Mouse (Mus musculus) MEL (cell line): Measurements from ENCODE around the gene Mindy4b-ps. TPM values are rescaled to one million over a fixed set of nuclear protein-coding genes. Genes with fewer than 3 reads are reported as not detected.

Experiments used
- DNase-seq: peaks from one replicate; pipeline ENCODE4 v3.0.0; 2011; ENCODE audit warnings: low read depth, low spot score
- H3K27ac ChIP-seq: 2 replicates; pipeline ENCODE4 v1.5.1; 2012; ENCODE audit warnings: low read depth, mild to moderate bottlenecking, control low read depth, low read length, moderate library complexity; ENCODE audit not compliant: control insufficient read depth
- H3K27me3 ChIP-seq, 2 experiments: fragments of 150-350 bp in 1 of 2; sonication (generic) in 1 of 2; 2 replicates each; pipeline ENCODE4 v1.6.1; 2012; ENCODE audit warnings: low read length in 2 of 2, mild to moderate bottlenecking in 2 of 2, improper control_type of control experiment in 1 of 2, moderate library complexity in 1 of 2; ENCODE audit not compliant: insufficient read depth in 2 of 2, control insufficient read depth in 1 of 2
- H3K36me3 ChIP-seq, 2 experiments: 2 replicates each; pipeline ENCODE4 v1.6.1; 2012 to 2014; ENCODE audit warnings: low read length in 2 of 2, improper control_type of control experiment in 1 of 2, inconsistent platforms in 1 of 2, mild to moderate bottlenecking in 1 of 2; ENCODE audit not compliant: insufficient read depth in 2 of 2, control insufficient read depth in 1 of 2
- H3K4me1 ChIP-seq, 2 experiments: fragments of 150-350 bp in 1 of 2; sonication (generic) in 1 of 2; 2 replicates each; pipeline ENCODE4 v1.6.1; 2012; ENCODE audit warnings: low read length in 2 of 2, improper control_type of control experiment in 1 of 2, mild to moderate bottlenecking in 1 of 2; ENCODE audit not compliant: insufficient read depth in 2 of 2, control insufficient read depth in 1 of 2
- H3K4me3 ChIP-seq, 2 experiments: fragments of 150-350 bp in 1 of 2; sonication (generic) in 1 of 2; 2 replicates each; pipeline ENCODE4 v1.5.1; 2012; ENCODE audit warnings: low read depth in 2 of 2, low read length in 2 of 2, mild to moderate bottlenecking in 2 of 2, moderate library complexity in 2 of 2, control low read depth in 1 of 2, improper control_type of control experiment in 1 of 2; ENCODE audit not compliant: control insufficient read depth in 1 of 2, insufficient read depth in 1 of 2
- H3K79me2 ChIP-seq: 2 replicates; pipeline ENCODE4 v1.6.1; 2012; ENCODE audit warnings: mild to moderate bottlenecking, low read length, moderate library complexity; ENCODE audit not compliant: control insufficient read depth, poor library complexity, insufficient read depth
- H3K9ac ChIP-seq: 2 replicates; pipeline ENCODE4 v1.6.1; 2012; ENCODE audit warnings: low read depth, mild to moderate bottlenecking, control low read depth, low read length, moderate library complexity; ENCODE audit not compliant: control insufficient read depth, poor library complexity, severe bottlenecking
- H3K9me3 ChIP-seq: fragments of 150-350 bp; sonication (generic); replicated peaks from 2 replicates; pipeline ENCODE4 v1.6.1; 2012; ENCODE audit warnings: mild to moderate bottlenecking, low read length, improper control_type of control experiment, moderate library complexity; ENCODE audit not compliant: insufficient read depth
- CHD1 ChIP-seq: IDR thresholded peaks from 2 replicates; pipeline ENCODE4 v1.6.1; 2012; ENCODE audit warnings: low read depth, mild to moderate bottlenecking, inconsistent platforms, low read length, improper control_type of control experiment
- CHD2 ChIP-seq: IDR thresholded peaks from 2 replicates; pipeline ENCODE4 v1.6.1; 2011; ENCODE audit warnings: low read length, improper control_type of control experiment
- CTCF ChIP-seq, 3 experiments: IDR thresholded peaks in 2 of 3; conservative IDR thresholded peaks in 1 of 3; 2 replicates each; pipeline ENCODE4 v1.5.1; 2011 to 2012; ENCODE audit warnings: low read length in 3 of 3, low read depth in 2 of 3, mild to moderate bottlenecking in 2 of 3, improper control_type of control experiment in 1 of 3, inconsistent platforms in 1 of 3, mixed read lengths in 1 of 3, moderate library complexity in 1 of 3; ENCODE audit not compliant: control insufficient read depth in 1 of 3, insufficient read depth in 1 of 3, poor library complexity in 1 of 3, severe bottlenecking in 1 of 3
- ELF1 ChIP-seq: IDR thresholded peaks from 2 replicates; pipeline ENCODE4 v1.6.1; 2014; ENCODE audit warnings: low read depth, mild to moderate bottlenecking, inconsistent platforms, low read length, improper control_type of control experiment, moderate library complexity
- EP300 ChIP-seq, 2 experiments: IDR thresholded peaks; 2 replicates each; pipeline ENCODE4 v1.6.1; 2011; ENCODE audit warnings: improper control_type of control experiment in 2 of 2, low read length in 2 of 2, low read depth in 1 of 2, mild to moderate bottlenecking in 1 of 2
- ETS1 ChIP-seq: IDR thresholded peaks from 2 replicates; pipeline ENCODE4 v1.6.1; 2012; ENCODE audit warnings: low read depth, mild to moderate bottlenecking, inconsistent platforms, low read length, improper control_type of control experiment, moderate library complexity
- GABPA ChIP-seq: IDR thresholded peaks from 2 replicates; pipeline ENCODE4 v1.6.1; 2012; ENCODE audit warnings: low read depth, mild to moderate bottlenecking, inconsistent platforms, low read length, improper control_type of control experiment, moderate library complexity
- JUND ChIP-seq: IDR thresholded peaks from 2 replicates; pipeline ENCODE4 v1.6.1; 2011; ENCODE audit warnings: low read depth, mild to moderate bottlenecking, improper control_type of control experiment, low read length
- KAT2A ChIP-seq: conservative IDR thresholded peaks from 2 replicates; pipeline ENCODE4 v1.6.1; 2012; ENCODE audit warnings: low read depth, low read length, improper control_type of control experiment, inconsistent platforms
- MAX ChIP-seq: IDR thresholded peaks from 2 replicates; pipeline ENCODE4 v1.6.1; 2011; ENCODE audit warnings: low read length, improper control_type of control experiment
- MXI1 ChIP-seq: IDR thresholded peaks from 2 replicates; pipeline ENCODE4 v1.6.1; 2011; ENCODE audit warnings: mild to moderate bottlenecking, low read depth, low read length, improper control_type of control experiment
- MYC ChIP-seq: IDR thresholded peaks from 2 replicates; pipeline ENCODE4 v1.6.1; 2011; ENCODE audit warnings: low read depth, mild to moderate bottlenecking, low read length, improper control_type of control experiment, moderate library complexity
- NELFE ChIP-seq: IDR thresholded peaks from 2 replicates; pipeline ENCODE4 v1.6.1; 2011; ENCODE audit warnings: low read depth, low read length, improper control_type of control experiment
- NRF1 ChIP-seq: IDR thresholded peaks from 2 replicates; pipeline ENCODE4 v1.6.1; 2014; ENCODE audit warnings: low read depth, mild to moderate bottlenecking, inconsistent platforms, low read length, improper control_type of control experiment, moderate library complexity; ENCODE audit not compliant: poor library complexity, insufficient read depth, severe bottlenecking
- POLR2A ChIP-seq, 2 experiments: IDR thresholded peaks; 2 replicates each; pipeline ENCODE4 v1.6.1; 2011 to 2012; ENCODE audit warnings: low read length in 2 of 2, mild to moderate bottlenecking in 2 of 2, control low read depth in 1 of 2, improper control_type of control experiment in 1 of 2, low read depth in 1 of 2, moderate library complexity in 1 of 2; ENCODE audit not compliant: control insufficient read depth in 1 of 2, insufficient read depth in 1 of 2, poor library complexity in 1 of 2
- POLR2AphosphoS2 ChIP-seq: IDR thresholded peaks from 2 replicates; pipeline ENCODE4 v1.6.1; 2011; ENCODE audit warnings: low read length, improper control_type of control experiment
- RCOR1 ChIP-seq: IDR thresholded peaks from 2 replicates; pipeline ENCODE4 v1.6.1; 2012; ENCODE audit warnings: low read depth, mild to moderate bottlenecking, inconsistent platforms, low read length, improper control_type of control experiment
- SIN3A ChIP-seq: IDR thresholded peaks from 2 replicates; pipeline ENCODE4 v1.6.1; 2012; ENCODE audit warnings: low read length, improper control_type of control experiment, inconsistent platforms
- SMC3 ChIP-seq: IDR thresholded peaks from 2 replicates; pipeline ENCODE4 v1.6.1; 2011; ENCODE audit warnings: low read depth, low read length, improper control_type of control experiment
- TAL1 ChIP-seq: IDR thresholded peaks from 2 replicates; pipeline ENCODE4 v1.6.1; 2012; ENCODE audit warnings: mild to moderate bottlenecking, inconsistent platforms, low read length, moderate library complexity, mixed read lengths
- TBP ChIP-seq: IDR thresholded peaks from 2 replicates; pipeline ENCODE4 v1.8.0; 2011; ENCODE audit warnings: low read depth, low read length, improper control_type of control experiment
- UBTF ChIP-seq: IDR thresholded peaks from 2 replicates; pipeline ENCODE4 v1.6.1; 2012; ENCODE audit warnings: low read depth, mild to moderate bottlenecking, inconsistent platforms, low read length, improper control_type of control experiment, moderate library complexity, borderline replicate concordance; ENCODE audit not compliant: insufficient read depth
- USF1 ChIP-seq: IDR thresholded peaks from 2 replicates; pipeline ENCODE4 v1.6.1; 2014; ENCODE audit warnings: low read depth, mild to moderate bottlenecking, inconsistent platforms, low read length, improper control_type of control experiment, moderate library complexity
- USF2 ChIP-seq, 2 experiments: IDR thresholded peaks; 2 replicates each; pipeline ENCODE4 v1.6.1; 2011 to 2012; ENCODE audit warnings: improper control_type of control experiment in 2 of 2, low read length in 2 of 2, borderline replicate concordance in 1 of 2, inconsistent platforms in 1 of 2, low read depth in 1 of 2, mild to moderate bottlenecking in 1 of 2; ENCODE audit not compliant: insufficient read depth in 1 of 2
- ZC3H11A ChIP-seq: IDR thresholded peaks from 2 replicates; pipeline ENCODE4 v1.6.1; 2012; ENCODE audit warnings: low read depth, mild to moderate bottlenecking, inconsistent platforms, low read length, improper control_type of control experiment
- ZKSCAN1 ChIP-seq: IDR thresholded peaks from 2 replicates; pipeline ENCODE4 v1.6.1; 2012; ENCODE audit warnings: low read depth, mild to moderate bottlenecking, inconsistent platforms, low read length, improper control_type of control experiment, moderate library complexity
- ZNF384 ChIP-seq: IDR thresholded peaks from 2 replicates; pipeline ENCODE4 v1.6.1; 2012; ENCODE audit warnings: low read depth, mild to moderate bottlenecking, inconsistent platforms, low read length, improper control_type of control experiment
- polyA plus RNA-seq, 2 experiments: library from polyadenylated mRNA; stranded (reverse) in 1 of 2; unstranded in 1 of 2; fragments of >175 nt in 1 of 2; fragments of >200 nt in 1 of 2; gene quantifications; 2 replicates each; pipeline versions ENCODE4 v1.2.1 to v1.2.4; 2012; ENCODE audit warnings: low replicate concordance in 2 of 2, low read depth in 1 of 2; ENCODE audit not compliant: insufficient read length in 2 of 2, insufficient read depth in 1 of 2, missing spikeins in 1 of 2
- total RNA-seq: library from RNA; depleted of rRNA; stranded (reverse); fragments of 300-350 nt; gene quantifications from 2 replicates; pipeline ENCODE4 v1.2.3, GENCODE M21; 2012

Gene Mindy4b-ps
- total and polyA plus RNA-seq, 3 experiments = not detected

- Histone ChIP-seq H3K27ac (no peak overlapping the region), H3K27me3 (peaks cover 2 to 6% of the 10 kb centered on the region in 2 experiments), H3K79me2 (no peaks in the 10 kb centered on the region), H3K9ac (no peak overlapping the region), H3K9me3 (no peaks in the 10 kb centered on the region), H3K4me1 (no peaks in the 10 kb centered on the region), H3K36me3 (no peaks in the 10 kb centered on the region), H3K4me3 (no peak overlapping the region)
- DNase-seq = no peak
- no peak for TF ChIP-seq GABPA
- no peak for TF ChIP-seq ZC3H11A
- TF ChIP-seq USF1 = no peak
- no peak for TF ChIP-seq CHD2
- TF ChIP-seq SMC3 = no peak
- no peak for TF ChIP-seq NRF1
- TF ChIP-seq POLR2A (IDR thresholded peaks at IDR 0.05; ENCODE audit: control insufficient read depth in 1 of 2, insufficient read depth in 1 of 2, low read depth in 1 of 2, low read length in 2 of 2, poor library complexity in 1 of 2) = no peak
- TF ChIP-seq MYC = no peak
- TF ChIP-seq MXI1 = no peak
Measured at GRCm38 (mm10) chr3:58814191-58814590, 7.9 kb downstream of the Mindy4b-ps start.

- H3K4me3 ChIP-seq = no peak overlapping the region
- no peaks in the 10 kb centered on the region for H3K79me2 ChIP-seq
- TF ChIP-seq MAX = no peak
- H3K9me3 ChIP-seq = no peaks in the 10 kb centered on the region
- H3K27ac ChIP-seq = no peak overlapping the region
- no peaks in the 10 kb centered on the region for H3K36me3 ChIP-seq
- no peaks in the 10 kb centered on the region for H3K4me1 ChIP-seq
- no peak overlapping the region for H3K9ac ChIP-seq
- DNase-seq = no peak
- peaks cover 2 to 9% of the 10 kb centered on the region in 2 experiments for H3K27me3 ChIP-seq
Measured at GRCm38 (mm10) chr3:58810353-58810752, 11.8 kb downstream of the Mindy4b-ps start.

- Histone ChIP-seq H3K79me2 (no peaks in the 10 kb centered on the region), H3K36me3 (no peaks in the 10 kb centered on the region), H3K4me3 (no peak overlapping the region), H3K27ac (no peak overlapping the region), H3K27me3 (peaks cover 2 to 9% of the 10 kb centered on the region in 2 experiments), H3K4me1 (no peaks in the 10 kb centered on the region), H3K9me3 (no peaks in the 10 kb centered on the region), H3K9ac (no peak overlapping the region)
- DNase-seq = no peak
- no peak for TF ChIP-seq TAL1
- no peak for TF ChIP-seq ZKSCAN1
- TF ChIP-seq CHD1 = no peak
- TF ChIP-seq USF2 (IDR thresholded peaks at IDR 0.05; ENCODE audit: borderline replicate concordance in 1 of 2, insufficient read depth in 1 of 2, low read depth in 1 of 2, low read length in 2 of 2) = no peak
- TF ChIP-seq ZNF384 = no peak
- TF ChIP-seq JUND = no peak
- TF ChIP-seq NELFE = no peak
- no peak for TF ChIP-seq RCOR1
- no peak for TF ChIP-seq POLR2AphosphoS2
- TF ChIP-seq EP300 (IDR thresholded peaks at IDR 0.05; ENCODE audit: low read depth in 1 of 2, low read length in 2 of 2) = no peak
- TF ChIP-seq SIN3A = no peak
- TF ChIP-seq TBP = no peak
- TF ChIP-seq KAT2A = no peak
- TF ChIP-seq ETS1 = no peak
- no peak for TF ChIP-seq CTCF (IDR thresholded peaks at IDR 0.05 in 2 of 3, conservative IDR thresholded peaks at IDR 0.05 in 1 of 3; ENCODE audit: control insufficient read depth in 1 of 3, insufficient read depth in 1 of 3, low read depth in 2 of 3, low read length in 3 of 3, poor library complexity in 1 of 3, severe bottlenecking in 1 of 3)
- TF ChIP-seq ELF1 = no peak
- no peak for TF ChIP-seq UBTF
Measured at GRCm38 (mm10) chr3:58809111-58809915, 12.8 kb downstream of the Mindy4b-ps start.
